Mouse (Mus musculus) hematopoietic stem cell, adult 5-6 weeks (primary cell): Measurements from ENCODE around the gene Bglap. TPM values are rescaled to one million over a fixed set of nuclear protein-coding genes. Genes with fewer than 3 reads are reported as not detected.
"Not testable (repeated sequence)": the region's sequence is repeated elsewhere in the genome, so short reads cannot be mapped to it uniquely, and the experiment has no call there.

ENCODE experiments used
- ATAC-seq, 2 experiments: fragments of 125-278 bp in 1 of 2; replicated peaks in 1 of 2; 2 replicates each; pipeline ENCODE4 v1.8.0; 2016 to 2017; ENCODE audit warnings: inconsistent platforms in 2 of 2, mild to moderate bottlenecking in 2 of 2, moderate number of reproducible peaks in 2 of 2, low read depth in 1 of 2, moderate TSS enrichment in 1 of 2; ENCODE audit not compliant: low FRiP score in 2 of 2, poor library complexity in 2 of 2, severe bottlenecking in 2 of 2, insufficient read depth in 1 of 2, low TSS enrichment in 1 of 2
- total RNA-seq: library from RNA; stranded (forward); fragments of 172-1452, 232-1000 nt; gene quantifications from 2 replicates; pipeline ENCODE4 v1.2.3, GENCODE M21; 2017

The Bglap gene
- total RNA-seq, 1 experiment from 2014 or later = not detected

- ATAC-seq = no peak
These were observed 19.4 kb upstream of the Bglap start for GRCm38 (mm10) chr3:88403522-88404230.

GRCm38 (mm10) chr3:88398666-88399065 lies 14.4 kb upstream of the Bglap start:
- no peak for ATAC-seq

GRCm38 (mm10) chr3:88395742-88396141 lies 11.5 kb upstream of the Bglap start:
- ATAC-seq = no peak; a peak in 2 of 4 replicates

GRCm38 (mm10) chr3:88395288-88395687 lies 11.0 kb upstream of the Bglap start:
- ATAC-seq = no peak

- ATAC-seq = no peak
These were observed 9.6 kb upstream of the Bglap start for GRCm38 (mm10) chr3:88393776-88394375.

GRCm38 (mm10) chr3:88382383-88382782 lies 1.9 kb downstream of the Bglap start:
- ATAC-seq = not testable (repeated sequence)

- peak; percentile 88 to 94 for ATAC-seq
These were observed 2.6 kb downstream of the Bglap start for GRCm38 (mm10) chr3:88381389-88382315.

GRCm38 (mm10) chr3:88378599-88378998 lies 5.7 kb downstream of the Bglap start, which contains the start of gene Bglap2:
Gene Bglap2 (minus strand): TSS chr3:88378699.
- ATAC-seq = not testable (repeated sequence)

GRCm38 (mm10) chr3:88376644-88377043 lies 7.6 kb downstream of the Bglap start:
- ATAC-seq = not testable (repeated sequence)

- peak; percentile 76 to 88 for ATAC-seq
These were observed 8.3 kb downstream of the Bglap start for GRCm38 (mm10) chr3:88375750-88376626.

GRCm38 (mm10) chr3:88372643-88373042 lies 11.6 kb downstream of the Bglap start, which contains the start of gene Bglap3:
Gene Bglap3 (minus strand): TSS chr3:88372743.
- ATAC-seq = not testable (repeated sequence)

GRCm38 (mm10) chr3:88368511-88368910 lies 15.8 kb downstream of the Bglap start:
- not testable (repeated sequence) for ATAC-seq

GRCm38 (mm10) chr3:88367517-88367916 lies 16.7 kb downstream of the Bglap start:
- ATAC-seq = 0 out of 4 replicates have a peak, but pooled peaks of 1 of the 2 experiments have one; percentile 3

- ATAC-seq = peak; percentile 90 to 93
These were observed 17.3 kb downstream of the Bglap start for GRCm38 (mm10) chr3:88366830-88367428.

GRCm38 (mm10) chr3:88365705-88366361 lies 18.4 kb downstream of the Bglap start:
- ATAC-seq = no peak

GRCm38 (mm10) chr3:88364337-88364736 lies 19.9 kb downstream of the Bglap start, which contains the start of gene Paqr6:
Gene Paqr6 (plus strand): TSS chr3:88364584.
- ATAC-seq = no peak
